Comparison of ENCODE assay signal across 25 mouse cellular contexts in the genomic region with DNA sequence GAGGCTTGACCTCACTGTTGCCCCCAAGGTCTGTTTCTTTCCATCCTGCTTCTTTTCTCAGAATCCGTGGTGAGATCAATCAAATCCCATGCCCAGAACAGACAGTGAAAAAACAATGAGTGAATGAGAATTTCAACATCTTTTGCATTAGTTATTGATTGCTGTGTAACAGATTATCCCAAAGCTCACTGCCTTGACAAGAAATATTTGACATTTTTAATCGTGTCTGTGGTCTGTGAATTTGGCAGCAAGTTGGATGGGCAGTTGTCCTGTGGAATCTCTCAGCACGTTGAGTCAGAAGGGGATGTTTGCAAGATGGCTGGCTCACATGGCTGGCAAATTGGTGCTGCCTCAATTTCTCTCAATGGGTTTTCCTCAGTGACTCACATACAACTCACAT.
"Had no signal": no experiment of that assay in that cellular context is flagged by ENCODE, and none has a peak within 500 bp of the region (broad histone marks: within the 10 kb centered on the region; RNA-seq: fewer than 3 reads in every experiment).

No protein-coding gene starts in this region.

- DNase-seq: cerebellum, adult 8-10 months; cerebellum, adult 9-10 months; cerebellum, adult 9-11 months; cerebellum, postnatal 14 days; cerebellum, postnatal 25 days; cerebellum, postnatal 36 days; embryo, embryonic 11 days; forebrain, postnatal 0 days; gastrocnemius, adult 2 months; gastrocnemius, postnatal 10 days; gastrocnemius, postnatal 14 days; gastrocnemius, postnatal 25 days; gastrocnemius, postnatal 36 days; heart, adult 18-20 months had no signal

- H3K36me3 ChIP-seq: embryonic facial prominence, embryonic 10.5 days; embryonic facial prominence, embryonic 12.5 days; embryonic facial prominence, embryonic 13.5 days; embryonic facial prominence, embryonic 15.5 days; forebrain, embryonic 10.5 days; forebrain, embryonic 12.5 days; forebrain, embryonic 15.5 days; heart, embryonic 10.5 days; heart, embryonic 12.5 days had no signal

- H3K27me3 ChIP-seq: embryonic facial prominence, embryonic 12.5 days; embryonic facial prominence, embryonic 13.5 days; embryonic facial prominence, embryonic 15.5 days; forebrain, embryonic 12.5 days; forebrain, embryonic 13.5 days; forebrain, embryonic 15.5 days; heart, embryonic 12.5 days had no signal

- H3K9ac ChIP-seq: embryonic facial prominence, embryonic 12.5 days; embryonic facial prominence, embryonic 13.5 days; embryonic facial prominence, embryonic 15.5 days; forebrain, embryonic 12.5 days; forebrain, embryonic 13.5 days; forebrain, embryonic 15.5 days; forebrain, postnatal 0 days; heart, embryonic 12.5 days had no signal

- H3K27ac ChIP-seq: embryonic facial prominence, embryonic 10.5 days; embryonic facial prominence, embryonic 12.5 days; embryonic facial prominence, embryonic 13.5 days; embryonic facial prominence, embryonic 15.5 days; forebrain, embryonic 10.5 days; forebrain, embryonic 12.5 days; forebrain, embryonic 13.5 days; forebrain, embryonic 15.5 days; gastrocnemius, adult 2 months; heart, embryonic 10.5 days had no signal

- H3K4me3 ChIP-seq: embryonic facial prominence, embryonic 10.5 days; embryonic facial prominence, embryonic 12.5 days; embryonic facial prominence, embryonic 13.5 days; embryonic facial prominence, embryonic 15.5 days; erythroblast, embryonic 14.5 days; forebrain, embryonic 10.5 days; forebrain, embryonic 12.5 days; forebrain, embryonic 13.5 days; forebrain, embryonic 15.5 days; gastrocnemius, adult 2 months; heart, embryonic 10.5 days; heart, embryonic 12.5 days had no signal
